Mouse (Mus musculus) monocyte, adult 5-6 weeks (primary cell): ENCODE measurements around the gene Znrf1. TPM values are rescaled to one million over a fixed set of nuclear protein-coding genes. Genes with fewer than 3 reads are reported as not detected.

Experiments used
- ATAC-seq: fragments of 153-309, 156-312 bp; replicated peaks from 2 replicates; pipeline ENCODE4 v1.8.0; 2017; ENCODE audit warnings: mild to moderate bottlenecking; ENCODE audit not compliant: low TSS enrichment, insufficient number of reproducible peaks, severe bottlenecking, poor library complexity, low FRiP score
- total RNA-seq: library from RNA; stranded (forward); fragments of 200-1000, 200-491, 200-594 nt; gene quantifications from 3 replicates; pipeline ENCODE4 v1.2.3, GENCODE M21; 2017

The Znrf1 gene
- total RNA-seq, 1 experiment from 2014 or later, result 25.0 TPM

GRCm38 (mm10) chr8:111619936-111620335, 84.0 kb downstream of the Znrf1 start:
- ATAC-seq, result no peak

GRCm38 (mm10) chr8:111622104-111622503, 86.2 kb downstream of the Znrf1 start:
- no peak for ATAC-seq

GRCm38 (mm10) chr8:111622553-111622952, 86.7 kb downstream of the Znrf1 start:
- no peak for ATAC-seq

- ATAC-seq, result no peak
Observed at GRCm38 (mm10) chr8:111624081-111624852, 88.4 kb downstream of the Znrf1 start.

GRCm38 (mm10) chr8:111624853-111625221, 88.9 kb downstream of the Znrf1 start:
- ATAC-seq, result no peak

- peak; percentile 74 for ATAC-seq
Observed at GRCm38 (mm10) chr8:111625694-111626527, 90.0 kb downstream of the Znrf1 start.

GRCm38 (mm10) chr8:111626528-111626820, 90.6 kb downstream of the Znrf1 start:
- ATAC-seq, result no peak

GRCm38 (mm10) chr8:111626933-111627332, 91.0 kb downstream of the Znrf1 start:
- no peak for ATAC-seq

GRCm38 (mm10) chr8:111627923-111628322, 92.0 kb downstream of the Znrf1 start:
- no peak for ATAC-seq

GRCm38 (mm10) chr8:111628401-111628800, 92.5 kb downstream of the Znrf1 start:
- no peak for ATAC-seq

- ATAC-seq, result no peak
Observed at GRCm38 (mm10) chr8:111628894-111629501, 93.1 kb downstream of the Znrf1 start.

- no peak; the same call in 1 of the 2 replicates for ATAC-seq
Observed at GRCm38 (mm10) chr8:111630105-111630521, 94.2 kb downstream of the Znrf1 start, which contains the start of gene Ldhd. Gene Ldhd (minus strand): TSS chr8:111630374.

- ATAC-seq, result no peak
Observed at GRCm38 (mm10) chr8:111631589-111631988, 95.7 kb downstream of the Znrf1 start.

- no peak for ATAC-seq
Observed at GRCm38 (mm10) chr8:111632976-111633375, 97.1 kb downstream of the Znrf1 start.

- ATAC-seq, result no peak
Observed at GRCm38 (mm10) chr8:111638086-111638485, 102.2 kb downstream of the Znrf1 start.

GRCm38 (mm10) chr8:111641064-111641463, 105.2 kb downstream of the Znrf1 start:
- no peak for ATAC-seq

GRCm38 (mm10) chr8:111642496-111642895, 106.6 kb downstream of the Znrf1 start:
- ATAC-seq, result no peak

GRCm38 (mm10) chr8:111642939-111643263, 107.0 kb downstream of the Znrf1 start:
- no peak for ATAC-seq

- ATAC-seq, result peak; percentile 95
Observed at GRCm38 (mm10) chr8:111643264-111644141, 107.6 kb downstream of the Znrf1 start, which contains the start of gene Zfp1. Gene Zfp1 (plus strand): TSS chr8:111643401.
